Mouse (Mus musculus) MEL (cell line): Measurements from ENCODE around the gene Mtln. TPM values are rescaled to one million over a fixed set of nuclear protein-coding genes. Genes with fewer than 3 reads are reported as not detected.

Experiments
- DNase-seq: peaks from one replicate; pipeline ENCODE4 v3.0.0; 2011; ENCODE audit warnings: low read depth, low spot score
- H3K27ac ChIP-seq: 2 replicates; pipeline ENCODE4 v1.5.1; 2012; ENCODE audit warnings: low read depth, mild to moderate bottlenecking, control low read depth, low read length, moderate library complexity; ENCODE audit not compliant: control insufficient read depth
- H3K27me3 ChIP-seq, 2 experiments: fragments of 150-350 bp in 1 of 2; sonication (generic) in 1 of 2; 2 replicates each; pipeline ENCODE4 v1.6.1; 2012; ENCODE audit warnings: low read length in 2 of 2, mild to moderate bottlenecking in 2 of 2, improper control_type of control experiment in 1 of 2, moderate library complexity in 1 of 2; ENCODE audit not compliant: insufficient read depth in 2 of 2, control insufficient read depth in 1 of 2
- H3K36me3 ChIP-seq, 2 experiments: 2 replicates each; pipeline ENCODE4 v1.6.1; 2012 to 2014; ENCODE audit warnings: low read length in 2 of 2, improper control_type of control experiment in 1 of 2, inconsistent platforms in 1 of 2, mild to moderate bottlenecking in 1 of 2; ENCODE audit not compliant: insufficient read depth in 2 of 2, control insufficient read depth in 1 of 2
- H3K4me1 ChIP-seq, 2 experiments: fragments of 150-350 bp in 1 of 2; sonication (generic) in 1 of 2; 2 replicates each; pipeline ENCODE4 v1.6.1; 2012; ENCODE audit warnings: low read length in 2 of 2, improper control_type of control experiment in 1 of 2, mild to moderate bottlenecking in 1 of 2; ENCODE audit not compliant: insufficient read depth in 2 of 2, control insufficient read depth in 1 of 2
- H3K4me3 ChIP-seq, 2 experiments: fragments of 150-350 bp in 1 of 2; sonication (generic) in 1 of 2; 2 replicates each; pipeline ENCODE4 v1.5.1; 2012; ENCODE audit warnings: low read depth in 2 of 2, low read length in 2 of 2, mild to moderate bottlenecking in 2 of 2, moderate library complexity in 2 of 2, control low read depth in 1 of 2, improper control_type of control experiment in 1 of 2; ENCODE audit not compliant: control insufficient read depth in 1 of 2, insufficient read depth in 1 of 2
- H3K79me2 ChIP-seq: 2 replicates; pipeline ENCODE4 v1.6.1; 2012; ENCODE audit warnings: mild to moderate bottlenecking, low read length, moderate library complexity; ENCODE audit not compliant: control insufficient read depth, poor library complexity, insufficient read depth
- H3K9ac ChIP-seq: 2 replicates; pipeline ENCODE4 v1.6.1; 2012; ENCODE audit warnings: low read depth, mild to moderate bottlenecking, control low read depth, low read length, moderate library complexity; ENCODE audit not compliant: control insufficient read depth, poor library complexity, severe bottlenecking
- H3K9me3 ChIP-seq: fragments of 150-350 bp; sonication (generic); replicated peaks from 2 replicates; pipeline ENCODE4 v1.6.1; 2012; ENCODE audit warnings: mild to moderate bottlenecking, low read length, improper control_type of control experiment, moderate library complexity; ENCODE audit not compliant: insufficient read depth
- BHLHE40 ChIP-seq: IDR thresholded peaks from 2 replicates; pipeline ENCODE4 v1.6.1; 2012; ENCODE audit warnings: low read depth, mild to moderate bottlenecking, inconsistent platforms, low read length, improper control_type of control experiment, borderline replicate concordance
- CTCF ChIP-seq, 3 experiments: IDR thresholded peaks in 2 of 3; conservative IDR thresholded peaks in 1 of 3; 2 replicates each; pipeline ENCODE4 v1.5.1; 2011 to 2012; ENCODE audit warnings: low read length in 3 of 3, low read depth in 2 of 3, mild to moderate bottlenecking in 2 of 3, improper control_type of control experiment in 1 of 3, inconsistent platforms in 1 of 3, mixed read lengths in 1 of 3, moderate library complexity in 1 of 3; ENCODE audit not compliant: control insufficient read depth in 1 of 3, insufficient read depth in 1 of 3, poor library complexity in 1 of 3, severe bottlenecking in 1 of 3
- E2F4 ChIP-seq: IDR thresholded peaks from 2 replicates; pipeline ENCODE4 v1.6.1; 2011; ENCODE audit warnings: low read depth, low read length, improper control_type of control experiment, borderline replicate concordance
- EP300 ChIP-seq, 2 experiments: IDR thresholded peaks; 2 replicates each; pipeline ENCODE4 v1.6.1; 2011; ENCODE audit warnings: improper control_type of control experiment in 2 of 2, low read length in 2 of 2, low read depth in 1 of 2, mild to moderate bottlenecking in 1 of 2
- ETS1 ChIP-seq: IDR thresholded peaks from 2 replicates; pipeline ENCODE4 v1.6.1; 2012; ENCODE audit warnings: low read depth, mild to moderate bottlenecking, inconsistent platforms, low read length, improper control_type of control experiment, moderate library complexity
- GATA1 ChIP-seq: IDR thresholded peaks from 2 replicates; pipeline ENCODE4 v1.6.1; 2011; ENCODE audit warnings: low read depth, low read length, improper control_type of control experiment
- HCFC1 ChIP-seq: IDR thresholded peaks from 2 replicates; pipeline ENCODE4 v1.6.1; 2012; ENCODE audit warnings: low read depth, mild to moderate bottlenecking, inconsistent platforms, low read length, improper control_type of control experiment, moderate library complexity
- JUND ChIP-seq: IDR thresholded peaks from 2 replicates; pipeline ENCODE4 v1.6.1; 2011; ENCODE audit warnings: low read depth, mild to moderate bottlenecking, improper control_type of control experiment, low read length
- KAT2A ChIP-seq: conservative IDR thresholded peaks from 2 replicates; pipeline ENCODE4 v1.6.1; 2012; ENCODE audit warnings: low read depth, low read length, improper control_type of control experiment, inconsistent platforms
- MAFK ChIP-seq: IDR thresholded peaks from 2 replicates; pipeline ENCODE4 v1.6.1; 2011; ENCODE audit warnings: low read depth, mild to moderate bottlenecking, low read length, improper control_type of control experiment, borderline replicate concordance
- MAX ChIP-seq: IDR thresholded peaks from 2 replicates; pipeline ENCODE4 v1.6.1; 2011; ENCODE audit warnings: low read length, improper control_type of control experiment
- MAZ ChIP-seq: IDR thresholded peaks from 2 replicates; pipeline ENCODE4 v1.6.1; 2012; ENCODE audit warnings: low read depth, mild to moderate bottlenecking, inconsistent platforms, low read length, improper control_type of control experiment
- MXI1 ChIP-seq: IDR thresholded peaks from 2 replicates; pipeline ENCODE4 v1.6.1; 2011; ENCODE audit warnings: mild to moderate bottlenecking, low read depth, low read length, improper control_type of control experiment
- NELFE ChIP-seq: IDR thresholded peaks from 2 replicates; pipeline ENCODE4 v1.6.1; 2011; ENCODE audit warnings: low read depth, low read length, improper control_type of control experiment
- RCOR1 ChIP-seq: IDR thresholded peaks from 2 replicates; pipeline ENCODE4 v1.6.1; 2012; ENCODE audit warnings: low read depth, mild to moderate bottlenecking, inconsistent platforms, low read length, improper control_type of control experiment
- SIN3A ChIP-seq: IDR thresholded peaks from 2 replicates; pipeline ENCODE4 v1.6.1; 2012; ENCODE audit warnings: low read length, improper control_type of control experiment, inconsistent platforms
- SMC3 ChIP-seq: IDR thresholded peaks from 2 replicates; pipeline ENCODE4 v1.6.1; 2011; ENCODE audit warnings: low read depth, low read length, improper control_type of control experiment
- TAL1 ChIP-seq: IDR thresholded peaks from 2 replicates; pipeline ENCODE4 v1.6.1; 2012; ENCODE audit warnings: mild to moderate bottlenecking, inconsistent platforms, low read length, moderate library complexity, mixed read lengths
- UBTF ChIP-seq: IDR thresholded peaks from 2 replicates; pipeline ENCODE4 v1.6.1; 2012; ENCODE audit warnings: low read depth, mild to moderate bottlenecking, inconsistent platforms, low read length, improper control_type of control experiment, moderate library complexity, borderline replicate concordance; ENCODE audit not compliant: insufficient read depth
- ZMIZ1 ChIP-seq: IDR thresholded peaks from 2 replicates; pipeline ENCODE4 v1.6.1; 2012; ENCODE audit warnings: low read depth, mild to moderate bottlenecking, inconsistent platforms, low read length, improper control_type of control experiment, moderate library complexity
- ZNF384 ChIP-seq: IDR thresholded peaks from 2 replicates; pipeline ENCODE4 v1.6.1; 2012; ENCODE audit warnings: low read depth, mild to moderate bottlenecking, inconsistent platforms, low read length, improper control_type of control experiment
- polyA plus RNA-seq, 2 experiments: library from polyadenylated mRNA; stranded (reverse) in 1 of 2; unstranded in 1 of 2; fragments of >175 nt in 1 of 2; fragments of >200 nt in 1 of 2; gene quantifications; 2 replicates each; pipeline versions ENCODE4 v1.2.1 to v1.2.4; 2012; ENCODE audit warnings: low replicate concordance in 2 of 2, low read depth in 1 of 2; ENCODE audit not compliant: insufficient read length in 2 of 2, insufficient read depth in 1 of 2, missing spikeins in 1 of 2
- total RNA-seq: library from RNA; depleted of rRNA; stranded (reverse); fragments of 300-350 nt; gene quantifications from 2 replicates; pipeline ENCODE4 v1.2.3, GENCODE M21; 2012

The Mtln gene
- total and polyA plus RNA-seq, 3 experiments = 29.8 to 44.2 TPM; not detected in 1

- Histone ChIP-seq H3K27me3 (no peaks in the 10 kb centered on the region), H3K36me3 (peaks cover 0 to 23% of the 10 kb centered on the region in 2 experiments; a peak in 2 of 4 replicates), H3K4me3 (no peak overlapping the region), H3K4me1 (peaks cover 13 to 23% of the 10 kb centered on the region in 2 experiments), H3K79me2 (no peaks in the 10 kb centered on the region), H3K9me3 (no peaks in the 10 kb centered on the region), H3K27ac (peak overlapping the region; percentile 16; the same call in 1 of the 2 replicates), H3K9ac (no peak overlapping the region; the same call in 1 of the 2 replicates)
- DNase-seq = peak; percentile 72
- TF ChIP-seq CTCF (IDR thresholded peaks at IDR 0.05 in 2 of 3, conservative IDR thresholded peaks at IDR 0.05 in 1 of 3; ENCODE audit: control insufficient read depth in 1 of 3, insufficient read depth in 1 of 3, low read depth in 2 of 3, low read length in 3 of 3, poor library complexity in 1 of 3, severe bottlenecking in 1 of 3) (no peak), ETS1 (0 out of 2 replicates have a peak, but pooled peaks have one; percentile 26), ZNF384 (no peak), GATA1 (peak; percentile 35; the same call in 1 of the 2 replicates), MAZ (no peak), MAFK (no peak), NELFE (no peak), BHLHE40 (no peak), EP300 (IDR thresholded peaks at IDR 0.05; ENCODE audit: low read depth in 1 of 2, low read length in 2 of 2) (peak in 1 of 2 experiments; percentile 48; a peak in 3 of 4 replicates), TAL1 (no peak), MAX (peak; percentile 54; the same call in 1 of the 2 replicates), E2F4 (no peak), SIN3A (peak; percentile 36; the same call in 1 of the 2 replicates), ZMIZ1 (no peak), RCOR1 (0 out of 2 replicates have a peak, but pooled peaks have one; percentile 26), UBTF (no peak), JUND (no peak), SMC3 (no peak), KAT2A (no peak), MXI1 (0 out of 2 replicates have a peak, but pooled peaks have one; percentile 36)
These were observed 31.8 kb downstream of the Mtln start for GRCm38 (mm10) chr2:127760429-127761000.

- no peak for DNase-seq
- no peak overlapping the region for H3K27ac ChIP-seq
- H3K27me3 ChIP-seq = no peaks in the 10 kb centered on the region
- no peaks in the 10 kb centered on the region for H3K9me3 ChIP-seq
- H3K79me2 ChIP-seq = no peaks in the 10 kb centered on the region
- TF ChIP-seq HCFC1 (no peak), CTCF (IDR thresholded peaks at IDR 0.05 in 2 of 3, conservative IDR thresholded peaks at IDR 0.05 in 1 of 3; ENCODE audit: control insufficient read depth in 1 of 3, insufficient read depth in 1 of 3, low read depth in 2 of 3, low read length in 3 of 3, poor library complexity in 1 of 3, severe bottlenecking in 1 of 3) (no peak)
- H3K4me1 ChIP-seq = peaks cover 13 to 23% of the 10 kb centered on the region in 2 experiments
- H3K4me3 ChIP-seq = no peak overlapping the region
- H3K36me3 ChIP-seq = peaks cover 0 to 23% of the 10 kb centered on the region in 2 experiments; a peak in 2 of 4 replicates
- no peak overlapping the region for H3K9ac ChIP-seq
These were observed 32.3 kb downstream of the Mtln start for GRCm38 (mm10) chr2:127760014-127760413.
